Mouse (Mus musculus): Measurements from ENCODE around the gene Ssbp4.

DNA sequence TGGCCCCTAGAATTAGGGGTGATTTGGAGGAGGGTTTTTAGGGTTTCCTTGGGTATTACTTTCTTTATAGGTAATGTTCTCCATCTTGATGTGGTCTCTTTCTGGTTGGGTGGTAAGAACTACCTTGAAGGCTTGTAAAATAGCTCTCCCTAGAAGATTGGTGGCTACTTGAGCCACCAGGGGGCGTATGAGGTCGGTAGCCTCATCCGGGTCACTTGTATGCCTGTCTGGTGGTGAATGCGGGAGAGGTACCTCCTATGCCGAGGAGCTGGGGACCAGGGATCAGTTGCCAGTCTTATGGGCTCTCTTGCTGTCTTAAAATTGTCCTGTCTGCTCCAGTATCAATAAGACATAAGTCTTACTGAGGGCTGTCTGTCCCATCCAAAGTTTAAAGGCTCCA, 16.4 kb upstream of the Ssbp4 start:
- TF ChIP-seq CTCF (conservative IDR thresholded peaks at IDR 0.05; ENCODE audit: low read length) (peak; percentile 25), POU5F1 (IDR thresholded peaks at IDR 0.05; ENCODE audit: borderline replicate concordance, low read length) (no peak), NANOG (IDR thresholded peaks at IDR 0.05; ENCODE audit: borderline replicate concordance, low read length) (no peak)

Measured in E14TG2a.4 (cell line).